Mouse (Mus musculus) liver (tissue): ENCODE measurements around the gene Igsf8.

Experiments used
- DNase-seq: peaks from one replicate; pipeline ENCODE4 v3.0.0-alpha.2; 2020; ENCODE audit warnings: mixed read lengths

Igsf8 gene

DNA sequence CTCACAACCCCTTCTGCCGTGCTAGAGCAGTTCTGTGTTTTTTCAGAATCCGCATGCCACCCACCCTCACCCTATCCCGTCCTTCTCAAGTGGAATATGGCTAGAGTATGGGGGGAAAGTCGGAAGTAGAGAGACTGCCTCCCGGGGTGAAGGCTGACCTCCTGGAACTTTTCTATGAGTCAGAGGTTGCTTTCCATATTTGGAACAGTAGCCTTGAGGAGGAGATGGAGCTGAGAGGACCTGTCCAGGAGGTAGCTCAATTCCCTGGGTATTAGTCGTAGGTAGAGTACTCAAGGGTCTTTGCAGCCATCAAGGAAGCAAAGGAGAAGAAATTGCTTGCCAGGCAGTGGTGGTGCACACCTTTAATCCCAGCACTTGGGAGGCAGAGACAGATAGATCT, 90.6 kb downstream of the Igsf8 start:
- no peak for DNase-seq

GRCm38 (mm10) chr1:172352453-172352852, 91.0 kb downstream of the Igsf8 start:
- no peak for DNase-seq

DNA sequence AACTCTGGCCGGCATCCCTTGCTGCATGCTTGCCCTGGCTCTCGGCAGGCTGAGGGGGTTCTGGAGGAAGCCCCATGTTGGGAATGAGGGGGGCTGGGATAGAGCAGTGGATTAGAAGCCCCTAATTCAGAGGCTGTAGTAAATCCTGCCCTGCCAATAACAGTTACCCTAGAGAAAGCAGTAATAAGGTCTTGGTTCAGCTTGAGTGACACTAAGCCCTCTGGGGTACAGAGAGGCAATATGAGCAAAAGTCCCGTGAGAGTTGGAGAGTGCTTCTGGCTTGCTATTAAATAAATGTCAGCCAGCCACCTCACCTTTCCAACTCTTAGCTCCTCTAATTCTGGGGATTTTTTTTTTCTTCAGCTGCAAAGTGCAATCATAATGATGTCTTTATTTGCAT, 93.9 kb downstream of the Igsf8 start:
- DNase-seq, result no peak

GRCm38 (mm10) chr1:172357550-172357949, 96.1 kb downstream of the Igsf8 start:
- peak; percentile 42 for DNase-seq

GRCm38 (mm10) chr1:172358341-172358740, 96.9 kb downstream of the Igsf8 start:
- DNase-seq, result no peak

GRCm38 (mm10) chr1:172364684-172365083, 103.2 kb downstream of the Igsf8 start:
- peak; percentile 63 for DNase-seq

- DNase-seq, result peak; percentile 56
Observed at GRCm38 (mm10) chr1:172368768-172369418, 107.5 kb downstream of the Igsf8 start.
